Mouse (Mus musculus): ENCODE measurements around the gene Gm20388. TPM values are rescaled to one million over a fixed set of nuclear protein-coding genes. Genes with fewer than 3 reads are reported as not detected.

The Gm20388 gene
- polyA plus RNA-seq, 1 experiment, result 28.1 TPM

GRCm38 (mm10) chr8:120124261-120124660 lies 213.6 kb downstream of the Gm20388 start:
- Histone ChIP-seq H3K27ac (ENCODE audit: insufficient read depth, low read length) (no peak overlapping the region), H3K9me3 (replicated peaks; ENCODE audit: control insufficient read depth, insufficient read depth, low read length, poor library complexity, severe bottlenecking) (no peaks in the 10 kb centered on the region), H3K27me3 (ENCODE audit: control insufficient read depth, insufficient read depth, low read length, poor library complexity, severe bottlenecking) (no peaks in the 10 kb centered on the region), H3K9ac (ENCODE audit: low read depth, poor library complexity, severe bottlenecking) (no peak overlapping the region), H3K36me3 (ENCODE audit: control insufficient read depth, insufficient read depth, low read length, poor library complexity, severe bottlenecking) (no peaks in the 10 kb centered on the region), H3K4me3 (ENCODE audit: low read depth, low read length) (no peak overlapping the region), H3K4me1 (ENCODE audit: control insufficient read depth, insufficient read depth, low read length) (no peaks in the 10 kb centered on the region)
- TF ChIP-seq POLR2A (IDR thresholded peaks at IDR 0.05; ENCODE audit: insufficient read depth, low read length), result no peak
- no peak for TF ChIP-seq EP300 (IDR thresholded peaks at IDR 0.05; ENCODE audit: insufficient read depth, low read depth, low read length)
- TF ChIP-seq CTCF (IDR thresholded peaks at IDR 0.05; ENCODE audit: low read depth, low read length), result no peak

- Histone ChIP-seq H3K4me3 (ENCODE audit: low read depth, low read length) (no peak overlapping the region), H3K9me3 (replicated peaks; ENCODE audit: control insufficient read depth, insufficient read depth, low read length, poor library complexity, severe bottlenecking) (no peaks in the 10 kb centered on the region), H3K27ac (ENCODE audit: insufficient read depth, low read length) (no peak overlapping the region), H3K4me1 (ENCODE audit: control insufficient read depth, insufficient read depth, low read length) (no peaks in the 10 kb centered on the region), H3K36me3 (ENCODE audit: control insufficient read depth, insufficient read depth, low read length, poor library complexity, severe bottlenecking) (no peaks in the 10 kb centered on the region), H3K27me3 (ENCODE audit: control insufficient read depth, insufficient read depth, low read length, poor library complexity, severe bottlenecking) (no peaks in the 10 kb centered on the region), H3K9ac (ENCODE audit: low read depth, poor library complexity, severe bottlenecking) (no peak overlapping the region)
- no peak for TF ChIP-seq EP300 (IDR thresholded peaks at IDR 0.05; ENCODE audit: insufficient read depth, low read depth, low read length)
- TF ChIP-seq POLR2A (IDR thresholded peaks at IDR 0.05; ENCODE audit: insufficient read depth, low read length), result no peak
- no peak for TF ChIP-seq CTCF (IDR thresholded peaks at IDR 0.05; ENCODE audit: low read depth, low read length)
Observed at GRCm38 (mm10) chr8:120124836-120125389, 214.3 kb downstream of the Gm20388 start.

GRCm38 (mm10) chr8:120126357-120127161 lies 215.9 kb downstream of the Gm20388 start:
- no peaks in the 10 kb centered on the region for H3K27me3 ChIP-seq (ENCODE audit: control insufficient read depth, insufficient read depth, low read length, poor library complexity, severe bottlenecking)
- no peak overlapping the region for H3K9ac ChIP-seq (ENCODE audit: low read depth, poor library complexity, severe bottlenecking)
- no peak overlapping the region for H3K27ac ChIP-seq (ENCODE audit: insufficient read depth, low read length)
- TF ChIP-seq POLR2A (IDR thresholded peaks at IDR 0.05; ENCODE audit: insufficient read depth, low read length), result no peak
- TF ChIP-seq EP300 (IDR thresholded peaks at IDR 0.05; ENCODE audit: insufficient read depth, low read depth, low read length), result no peak
- TF ChIP-seq CTCF (IDR thresholded peaks at IDR 0.05; ENCODE audit: low read depth, low read length), result no peak
- H3K4me1 ChIP-seq (ENCODE audit: control insufficient read depth, insufficient read depth, low read length), result no peaks in the 10 kb centered on the region
- no peak overlapping the region for H3K4me3 ChIP-seq (ENCODE audit: low read depth, low read length)
- H3K36me3 ChIP-seq (ENCODE audit: control insufficient read depth, insufficient read depth, low read length, poor library complexity, severe bottlenecking), result no peaks in the 10 kb centered on the region
- no peaks in the 10 kb centered on the region for H3K9me3 ChIP-seq (replicated peaks; ENCODE audit: control insufficient read depth, insufficient read depth, low read length, poor library complexity, severe bottlenecking)

- Histone ChIP-seq H3K9ac (ENCODE audit: low read depth, poor library complexity, severe bottlenecking) (no peak overlapping the region), H3K27ac (ENCODE audit: insufficient read depth, low read length) (no peak overlapping the region), H3K27me3 (ENCODE audit: control insufficient read depth, insufficient read depth, low read length, poor library complexity, severe bottlenecking) (no peaks in the 10 kb centered on the region), H3K9me3 (replicated peaks; ENCODE audit: control insufficient read depth, insufficient read depth, low read length, poor library complexity, severe bottlenecking) (no peaks in the 10 kb centered on the region), H3K36me3 (ENCODE audit: control insufficient read depth, insufficient read depth, low read length, poor library complexity, severe bottlenecking) (no peaks in the 10 kb centered on the region), H3K4me1 (ENCODE audit: control insufficient read depth, insufficient read depth, low read length) (no peaks in the 10 kb centered on the region), H3K4me3 (ENCODE audit: low read depth, low read length) (no peak overlapping the region)
- no peak for TF ChIP-seq POLR2A (IDR thresholded peaks at IDR 0.05; ENCODE audit: insufficient read depth, low read length)
- no peak for TF ChIP-seq CTCF (IDR thresholded peaks at IDR 0.05; ENCODE audit: low read depth, low read length)
- no peak for TF ChIP-seq EP300 (IDR thresholded peaks at IDR 0.05; ENCODE audit: insufficient read depth, low read depth, low read length)
Observed at GRCm38 (mm10) chr8:120129547-120129946, 218.9 kb downstream of the Gm20388 start.

- no peak overlapping the region for H3K9ac ChIP-seq (ENCODE audit: low read depth, poor library complexity, severe bottlenecking)
- H3K4me1 ChIP-seq (ENCODE audit: control insufficient read depth, insufficient read depth, low read length), result no peaks in the 10 kb centered on the region
- no peaks in the 10 kb centered on the region for H3K36me3 ChIP-seq (ENCODE audit: control insufficient read depth, insufficient read depth, low read length, poor library complexity, severe bottlenecking)
- H3K27me3 ChIP-seq (ENCODE audit: control insufficient read depth, insufficient read depth, low read length, poor library complexity, severe bottlenecking), result no peaks in the 10 kb centered on the region
- no peak for TF ChIP-seq CTCF (IDR thresholded peaks at IDR 0.05; ENCODE audit: low read depth, low read length)
- no peak for TF ChIP-seq EP300 (IDR thresholded peaks at IDR 0.05; ENCODE audit: insufficient read depth, low read depth, low read length)
- TF ChIP-seq POLR2A (IDR thresholded peaks at IDR 0.05; ENCODE audit: insufficient read depth, low read length), result no peak
- H3K27ac ChIP-seq (ENCODE audit: insufficient read depth, low read length), result no peak overlapping the region
- H3K9me3 ChIP-seq (replicated peaks; ENCODE audit: control insufficient read depth, insufficient read depth, low read length, poor library complexity, severe bottlenecking), result no peaks in the 10 kb centered on the region
- no peak overlapping the region for H3K4me3 ChIP-seq (ENCODE audit: low read depth, low read length)
Observed at GRCm38 (mm10) chr8:120131158-120131557, 220.5 kb downstream of the Gm20388 start.

GRCm38 (mm10) chr8:120133169-120133568 lies 222.5 kb downstream of the Gm20388 start:
- H3K27me3 ChIP-seq (ENCODE audit: control insufficient read depth, insufficient read depth, low read length, poor library complexity, severe bottlenecking), result no peaks in the 10 kb centered on the region
- no peaks in the 10 kb centered on the region for H3K9me3 ChIP-seq (replicated peaks; ENCODE audit: control insufficient read depth, insufficient read depth, low read length, poor library complexity, severe bottlenecking)
- no peak overlapping the region for H3K9ac ChIP-seq (ENCODE audit: low read depth, poor library complexity, severe bottlenecking)
- no peak overlapping the region for H3K4me3 ChIP-seq (ENCODE audit: low read depth, low read length)
- no peak overlapping the region for H3K27ac ChIP-seq (ENCODE audit: insufficient read depth, low read length)
- no peaks in the 10 kb centered on the region for H3K36me3 ChIP-seq (ENCODE audit: control insufficient read depth, insufficient read depth, low read length, poor library complexity, severe bottlenecking)
- TF ChIP-seq POLR2A (IDR thresholded peaks at IDR 0.05; ENCODE audit: insufficient read depth, low read length) (no peak), CTCF (IDR thresholded peaks at IDR 0.05; ENCODE audit: low read depth, low read length) (no peak), EP300 (IDR thresholded peaks at IDR 0.05; ENCODE audit: insufficient read depth, low read depth, low read length) (no peak)
- H3K4me1 ChIP-seq (ENCODE audit: control insufficient read depth, insufficient read depth, low read length), result no peaks in the 10 kb centered on the region

Data from ES-Bruce4 (cell line).